Mouse (Mus musculus) CH12.LX (cell line): ENCODE measurements around the gene Sptbn4.

Source experiments
- CTCF ChIP-seq, 2 experiments: IDR thresholded peaks in 1 of 2; conservative IDR thresholded peaks in 1 of 2; 2 replicates each; pipeline ENCODE4 v1.5.1; 2011 to 2012; ENCODE audit warnings: low read depth in 2 of 2, low read length in 2 of 2, improper control_type of control experiment in 1 of 2, inconsistent platforms in 1 of 2, mild to moderate bottlenecking in 1 of 2, moderate library complexity in 1 of 2
- MAFK ChIP-seq: IDR thresholded peaks from 2 replicates; pipeline ENCODE4 v1.6.1; 2011; ENCODE audit warnings: low read length, improper control_type of control experiment; ENCODE audit not compliant: insufficient replicate concordance
- POLR2A ChIP-seq: IDR thresholded peaks from 2 replicates; pipeline ENCODE4 v1.6.1; 2011; ENCODE audit warnings: low read depth, mild to moderate bottlenecking, improper control_type of control experiment, low read length
- TBP ChIP-seq: conservative IDR thresholded peaks from 2 replicates; pipeline ENCODE4 v1.6.1; 2011; ENCODE audit warnings: low read depth, low read length, improper control_type of control experiment
- USF1 ChIP-seq: IDR thresholded peaks from 2 replicates; pipeline ENCODE4 v1.6.1; 2014; ENCODE audit warnings: low read depth, mild to moderate bottlenecking, inconsistent platforms, low read length, improper control_type of control experiment

GRCm38 (mm10) chr7:27339114-27339513 is 108.4 kb downstream of the Sptbn4 start:
- TF ChIP-seq CTCF (conservative IDR thresholded peaks at IDR 0.05 in 1 of 2, IDR thresholded peaks at IDR 0.05 in 1 of 2; ENCODE audit: low read depth in 2 of 2, low read length in 2 of 2) (no peak), MAFK (no peak), USF1 (no peak), POLR2A (no peak), TBP (no peak)
